Mouse (Mus musculus) embryonic facial prominence, embryonic 12.5 days (tissue): ENCODE results near the gene Zc3h18. TPM values are rescaled to one million over a fixed set of nuclear protein-coding genes. Genes with fewer than 3 reads are reported as not detected.

ENCODE experiments used
- ATAC-seq: fragments of 200-750 bp; cut with Nextera tagmentation; 2 replicates; pipeline ENCODE4 v1.8.0; 2017; ENCODE audit not compliant: insufficient number of reproducible peaks, insufficient read depth, low FRiP score, low TSS enrichment
- H3K27ac ChIP-seq: fragments of 300-500 bp; sonication (generic); 2 replicates; pipeline ENCODE4 v1.5.1; 2016; ENCODE audit warnings: mild to moderate bottlenecking
- H3K27me3 ChIP-seq: fragments of 300-500 bp; sonication (generic); 2 replicates; pipeline ENCODE4 v1.6.1; 2016; ENCODE audit warnings: mild to moderate bottlenecking, moderate library complexity
- H3K36me3 ChIP-seq: fragments of 300-500 bp; sonication (generic); 2 replicates; pipeline ENCODE4 v1.6.1; 2016; ENCODE audit warnings: mild to moderate bottlenecking
- H3K4me1 ChIP-seq: fragments of 300-500 bp; sonication (generic); 2 replicates; pipeline ENCODE4 v1.6.1; 2016
- H3K4me2 ChIP-seq: fragments of 300-500 bp; sonication (generic); replicated peaks from 2 replicates; pipeline ENCODE4 v1.6.1; 2016; ENCODE audit warnings: mild to moderate bottlenecking, moderate library complexity
- H3K4me3 ChIP-seq: fragments of 300-500 bp; sonication (generic); 2 replicates; pipeline ENCODE4 v1.5.1; 2016; ENCODE audit warnings: mild to moderate bottlenecking
- H3K9ac ChIP-seq: fragments of 300-500 bp; sonication (generic); 2 replicates; pipeline ENCODE4 v1.6.1; 2016; ENCODE audit warnings: mild to moderate bottlenecking, moderate library complexity
- H3K9me3 ChIP-seq: fragments of 300-500 bp; sonication (generic); 2 replicates; pipeline ENCODE4 v1.6.1; 2016; ENCODE audit warnings: mild to moderate bottlenecking, moderate library complexity
- WGBS: fragments of 180-500 bp; shearing (Covaris S2); methylation state at CpG from one replicate; pipeline ENCODE4 v1.1.7; 2016; 5-methylcytosine and 5-hydroxymethylcytosine counted together
- polyA plus RNA-seq: library from polyadenylated mRNA; unstranded; fragments of >200 nt; fragmentation: Nextera tagmentation; extraction: Ambion mirVana; gene quantifications from 2 replicates; pipeline ENCODE4 v1.2.1, GENCODE M21; 2016

The Zc3h18 gene
- polyA plus RNA-seq, 1 experiment from 2014 or later = 67.9 TPM

DNA sequence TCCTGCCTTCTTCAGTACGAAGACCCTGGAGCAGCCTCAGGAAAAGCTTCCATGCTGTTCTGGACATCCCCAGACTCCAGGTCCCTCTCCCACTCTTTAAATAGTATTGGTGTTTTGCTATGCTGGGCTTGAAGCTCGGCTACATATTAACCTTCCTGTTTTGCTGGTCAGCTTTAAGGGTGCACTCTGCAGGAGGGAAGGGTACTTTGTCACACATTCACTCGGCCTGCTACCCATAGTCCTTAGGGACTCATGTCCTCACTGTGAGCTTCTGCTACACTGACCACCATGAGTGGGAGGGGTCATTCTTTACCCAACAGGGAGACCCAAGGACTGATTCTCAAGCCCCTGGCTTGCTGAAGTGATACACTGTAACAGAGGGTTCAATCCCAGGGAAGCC, 54.2 kb downstream of the Zc3h18 start:
- no peak overlapping the region for H3K27ac ChIP-seq
- peaks cover 9% of the 10 kb centered on the region for H3K4me1 ChIP-seq
- 89% methylated on average over 3 of the region's 3 CpGs for whole genome bisulfite sequencing
- no peak overlapping the region for H3K9ac ChIP-seq
- no peak overlapping the region for H3K4me3 ChIP-seq
- H3K36me3 ChIP-seq = peaks cover 19% of the 10 kb centered on the region
- no peak for ATAC-seq
- H3K27me3 ChIP-seq = no peaks in the 10 kb centered on the region
- no peak overlapping the region for H3K4me2 ChIP-seq
- H3K9me3 ChIP-seq = 0 out of 2 replicates have a peak, but pooled peaks cover 3% of the 10 kb centered on the region

GRCm38 (mm10) chr8:122431694-122432442, 55.5 kb downstream of the Zc3h18 start:
- Histone ChIP-seq H3K4me3 (peak overlapping the region; percentile 50), H3K27ac (no peak overlapping the region), H3K4me2 (peak overlapping the region; percentile 83), H3K27me3 (no peaks in the 10 kb centered on the region), H3K9me3 (0 out of 2 replicates have a peak, but pooled peaks cover 3% of the 10 kb centered on the region), H3K9ac (peak overlapping the region; percentile 68), H3K36me3 (peaks cover 30% of the 10 kb centered on the region), H3K4me1 (peaks cover 9% of the 10 kb centered on the region)
- 40% methylated on average over 18 of the region's 18 CpGs for whole genome bisulfite sequencing
- ATAC-seq = no peak

- Histone ChIP-seq H3K4me3 (peak within 1 kb of the TSS; percentile 50), H3K4me2 (peak within 1 kb of the TSS; percentile 83), H3K9ac (peak within 1 kb of the TSS; percentile 68), H3K4me1 (peaks cover 9% of the 10 kb centered on the region), H3K9me3 (0 out of 2 replicates have a peak, but pooled peaks cover 3% of the 10 kb centered on the region), H3K36me3 (peaks cover 36% of the 10 kb centered on the region), H3K27ac (no peak within 1 kb of the TSS), H3K27me3 (no peaks in the 10 kb centered on the region)
- peak; percentile 61; the same call in 1 of the 2 replicates for ATAC-seq
- WGBS = 5% methylated on average over 45 of the region's 45 CpGs
These were observed 56.2 kb downstream of the Zc3h18 start, which contains the start of gene Cyba for GRCm38 (mm10) chr8:122432443-122433268. TSS of gene Cyba (minus strand) at chr8:122432930.

DNA sequence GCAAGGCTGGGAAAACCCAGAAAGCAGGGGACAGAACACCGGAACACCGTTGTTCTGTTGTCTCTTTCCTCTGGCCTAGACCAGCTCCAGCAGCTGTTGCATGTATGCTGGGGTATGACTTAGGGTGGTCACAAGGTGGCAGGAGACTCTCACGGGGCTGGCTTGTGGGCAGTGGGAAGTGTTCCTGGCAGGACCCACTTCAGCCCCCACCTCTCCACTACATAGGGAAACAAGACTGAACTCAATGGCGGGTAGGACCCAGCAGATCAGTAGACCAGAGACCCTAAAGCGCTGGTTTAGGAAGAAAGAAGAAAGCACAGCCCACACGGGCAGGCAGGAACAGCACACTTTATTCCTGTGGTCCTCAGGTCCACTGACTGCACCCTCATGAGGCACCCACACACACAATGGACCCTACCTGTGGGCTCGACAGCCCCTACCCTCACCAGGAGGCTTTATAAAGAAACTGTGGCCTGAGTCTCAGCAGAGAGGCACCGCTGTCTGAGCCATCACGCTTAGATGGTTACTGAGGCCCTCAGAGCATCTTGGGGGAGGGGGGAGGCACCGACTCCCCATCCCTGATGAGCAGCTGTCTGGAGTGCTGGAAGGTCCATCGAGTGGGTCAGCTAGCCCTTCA, 57.0 kb downstream of the Zc3h18 start:
- Histone ChIP-seq H3K27ac (no peak overlapping the region), H3K36me3 (peaks cover 44% of the 10 kb centered on the region), H3K4me1 (peaks cover 9% of the 10 kb centered on the region), H3K27me3 (no peaks in the 10 kb centered on the region), H3K9ac (no peak overlapping the region), H3K9me3 (0 out of 2 replicates have a peak, but pooled peaks cover 3% of the 10 kb centered on the region), H3K4me2 (no peak overlapping the region), H3K4me3 (no peak overlapping the region)
- 0 out of 2 replicates have a peak, but pooled peaks have one; percentile 37 for ATAC-seq
- WGBS = 74% methylated on average over 11 of the region's 11 CpGs

GRCm38 (mm10) chr8:122435375-122435774, 59.0 kb downstream of the Zc3h18 start:
- no peak overlapping the region for H3K4me3 ChIP-seq
- no peak overlapping the region for H3K9ac ChIP-seq
- no peaks in the 10 kb centered on the region for H3K27me3 ChIP-seq
- H3K36me3 ChIP-seq = peaks cover 59% of the 10 kb centered on the region
- 0 out of 2 replicates have a peak, but pooled peaks cover 3% of the 10 kb centered on the region for H3K9me3 ChIP-seq
- H3K4me1 ChIP-seq = peaks cover 9% of the 10 kb centered on the region
- ATAC-seq = no peak
- 91% methylated on average over 6 of the region's 6 CpGs for WGBS
- H3K4me2 ChIP-seq = no peak overlapping the region
- H3K27ac ChIP-seq = no peak overlapping the region

- no peak overlapping the region for H3K4me2 ChIP-seq
- WGBS = 91% methylated on average over 9 of the region's 9 CpGs
- H3K4me3 ChIP-seq = no peak overlapping the region
- H3K36me3 ChIP-seq = peaks cover 59% of the 10 kb centered on the region
- no peak for ATAC-seq
- H3K9me3 ChIP-seq = 0 out of 2 replicates have a peak, but pooled peaks cover 3% of the 10 kb centered on the region
- no peak overlapping the region for H3K9ac ChIP-seq
- no peak overlapping the region for H3K27ac ChIP-seq
- H3K4me1 ChIP-seq = peaks cover 9% of the 10 kb centered on the region
- no peaks in the 10 kb centered on the region for H3K27me3 ChIP-seq
These were observed 59.7 kb downstream of the Zc3h18 start for GRCm38 (mm10) chr8:122436146-122436545.

DNA sequence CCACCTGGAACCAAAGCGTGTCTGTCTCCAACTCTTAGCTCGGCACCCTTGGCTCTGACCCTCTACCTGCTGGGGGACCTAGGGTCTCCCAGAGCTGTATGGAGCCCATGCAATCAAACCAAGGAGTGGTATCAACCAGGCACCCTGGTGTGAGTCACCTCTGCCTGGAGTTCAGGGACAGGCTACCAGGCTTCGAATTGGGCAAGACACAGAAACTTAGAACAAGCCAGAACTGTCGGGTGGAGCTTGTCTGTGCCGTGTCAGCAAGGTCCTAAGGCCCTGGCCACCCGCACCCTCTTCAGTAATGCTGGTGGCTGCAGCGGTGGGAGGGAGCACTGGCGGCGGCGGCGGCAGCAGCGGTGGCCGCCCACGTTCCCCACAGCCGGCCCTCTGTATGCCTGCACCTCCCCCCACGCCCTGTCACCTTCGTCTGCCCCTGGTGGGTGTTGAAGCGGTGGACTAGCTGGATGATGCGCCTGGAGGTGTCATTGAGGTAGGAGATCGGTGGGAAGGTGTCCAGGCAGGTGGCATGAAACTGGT, 60.2 kb downstream of the Zc3h18 start:
- 85% methylated on average over 20 of the region's 20 CpGs for WGBS
- no peak overlapping the region for H3K4me3 ChIP-seq
- H3K9ac ChIP-seq = no peak overlapping the region
- no peak overlapping the region for H3K27ac ChIP-seq
- no peak overlapping the region for H3K4me2 ChIP-seq
- H3K36me3 ChIP-seq = peaks cover 59% of the 10 kb centered on the region
- H3K4me1 ChIP-seq = peaks cover 5% of the 10 kb centered on the region
- no peak for ATAC-seq
- no peaks in the 10 kb centered on the region for H3K27me3 ChIP-seq
- 0 out of 2 replicates have a peak, but pooled peaks cover 3% of the 10 kb centered on the region for H3K9me3 ChIP-seq

DNA sequence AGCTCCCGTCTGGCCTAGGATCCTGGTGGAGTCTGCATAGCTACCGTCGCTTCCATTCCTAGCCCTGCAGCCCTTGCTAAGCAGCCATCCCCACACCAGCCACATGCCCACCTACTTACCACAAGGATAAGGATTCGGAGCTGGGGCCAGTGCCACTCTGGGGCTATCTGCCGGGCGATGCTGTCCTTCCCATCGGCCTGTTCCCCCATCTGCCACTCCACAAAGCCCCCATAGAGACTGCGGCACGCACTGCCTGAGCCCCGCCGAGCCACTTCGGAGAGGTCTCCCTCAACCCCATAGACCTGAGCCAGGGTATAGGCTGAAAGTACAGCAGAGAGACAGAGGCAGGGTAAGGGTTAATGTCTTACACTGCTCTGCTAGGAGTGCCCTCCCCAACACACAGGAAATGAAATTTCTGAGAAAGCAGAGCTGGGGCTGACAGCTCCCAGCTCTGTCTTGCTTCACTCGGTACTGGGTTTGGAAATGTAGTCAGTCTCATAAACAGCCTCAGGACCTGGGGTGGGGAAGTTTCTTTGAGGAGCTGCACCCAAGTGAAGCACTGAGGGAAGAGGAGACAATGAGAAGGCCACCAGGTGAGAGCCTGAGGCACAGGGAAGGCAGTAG, 61.4 kb downstream of the Zc3h18 start:
- Histone ChIP-seq H3K4me1 (peaks cover 10% of the 10 kb centered on the region), H3K27me3 (no peaks in the 10 kb centered on the region), H3K27ac (peak overlapping the region; percentile 46; the same call in 1 of the 2 replicates), H3K36me3 (peaks cover 59% of the 10 kb centered on the region), H3K4me2 (no peak overlapping the region), H3K4me3 (no peak overlapping the region), H3K9ac (no peak overlapping the region), H3K9me3 (0 out of 2 replicates have a peak, but pooled peaks cover 3% of the 10 kb centered on the region)
- WGBS = 87% methylated on average over 13 of the region's 13 CpGs
- no peak for ATAC-seq

- WGBS = 95% methylated on average over 16 of the region's 16 CpGs
- H3K36me3 ChIP-seq = peaks cover 52% of the 10 kb centered on the region
- no peak overlapping the region for H3K4me3 ChIP-seq
- H3K27me3 ChIP-seq = no peaks in the 10 kb centered on the region
- no peak overlapping the region for H3K9ac ChIP-seq
- H3K4me2 ChIP-seq = no peak overlapping the region
- H3K9me3 ChIP-seq = 0 out of 2 replicates have a peak, but pooled peaks cover 3% of the 10 kb centered on the region
- H3K27ac ChIP-seq = no peak overlapping the region
- ATAC-seq = no peak
- peaks cover 10% of the 10 kb centered on the region for H3K4me1 ChIP-seq
These were observed 62.9 kb downstream of the Zc3h18 start for GRCm38 (mm10) chr8:122439336-122439735.

DNA sequence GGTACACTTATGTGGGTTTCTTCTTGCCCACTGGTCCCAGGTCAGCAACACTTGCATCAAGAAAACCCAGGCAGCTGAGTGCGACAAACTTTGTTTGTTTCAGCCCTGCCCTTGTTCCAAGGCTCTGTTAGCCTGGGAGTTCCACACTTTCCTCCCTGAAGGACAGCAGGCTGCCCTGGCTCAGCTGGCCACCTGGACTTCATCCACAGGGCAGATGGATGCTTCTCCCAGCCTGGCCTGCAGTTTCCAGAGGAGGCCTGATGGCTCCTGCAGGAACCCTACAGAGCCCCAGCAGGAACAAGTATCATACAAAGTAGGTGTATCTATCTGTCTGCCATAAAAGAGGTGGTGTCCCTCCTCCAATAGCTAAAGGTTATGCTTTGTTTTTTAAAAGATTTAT, 64.9 kb downstream of the Zc3h18 start:
- 100% methylated on average over 1 of the region's 1 CpGs for WGBS
- Histone ChIP-seq H3K4me1 (peaks cover 28% of the 10 kb centered on the region), H3K9ac (no peak overlapping the region), H3K27ac (no peak overlapping the region), H3K9me3 (no peaks in the 10 kb centered on the region), H3K36me3 (peaks cover 35% of the 10 kb centered on the region), H3K4me2 (no peak overlapping the region), H3K27me3 (no peaks in the 10 kb centered on the region), H3K4me3 (no peak overlapping the region)
- ATAC-seq = no peak

DNA sequence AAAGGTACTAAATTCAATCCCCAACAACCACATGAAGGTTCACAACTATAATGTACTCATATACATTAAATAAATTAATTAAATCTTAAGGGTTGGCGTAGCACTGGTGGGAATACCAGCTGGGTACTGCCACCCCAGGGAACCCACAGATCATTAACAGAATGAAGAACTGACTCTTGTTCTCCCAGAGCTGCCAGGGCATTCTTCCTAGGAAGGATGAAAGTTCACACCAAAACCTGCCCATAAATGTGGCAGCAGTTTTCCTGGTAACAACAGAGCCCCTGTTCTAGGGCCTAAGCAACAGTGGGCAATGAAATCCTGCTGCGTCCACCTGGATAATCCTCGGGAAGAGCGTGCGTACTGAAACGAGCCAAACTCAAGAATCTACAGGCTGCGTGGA, 65.9 kb downstream of the Zc3h18 start:
- peak overlapping the region; percentile 69; the same call in 1 of the 2 replicates for H3K27ac ChIP-seq
- peaks cover 28% of the 10 kb centered on the region for H3K4me1 ChIP-seq
- WGBS = 22% methylated on average over 7 of the region's 7 CpGs
- H3K36me3 ChIP-seq = peaks cover 24% of the 10 kb centered on the region
- H3K27me3 ChIP-seq = no peaks in the 10 kb centered on the region
- peak overlapping the region; percentile 60 for H3K4me3 ChIP-seq
- peak overlapping the region; percentile 96 for H3K4me2 ChIP-seq
- no peak for ATAC-seq
- no peaks in the 10 kb centered on the region for H3K9me3 ChIP-seq
- H3K9ac ChIP-seq = peak overlapping the region; percentile 75
